Mouse (Mus musculus) C2C12 (cell line): ENCODE data around the gene Phf21a. TPM values are rescaled to one million over a fixed set of nuclear protein-coding genes. Genes with fewer than 3 reads are reported as not detected.

Source experiments
- H3K27me3 ChIP-seq: one replicate; pipeline ENCODE4 v1.6.1; 2011; ENCODE audit not compliant: control insufficient read depth, insufficient read depth, insufficient read length
- H3K36me3 ChIP-seq: one replicate; pipeline ENCODE4 v1.6.1; 2011; ENCODE audit not compliant: control insufficient read depth, insufficient read depth
- H3K4me3 ChIP-seq: one replicate; pipeline ENCODE4 v1.5.1; 2011; ENCODE audit warnings: mild to moderate bottlenecking, control low read depth; ENCODE audit not compliant: poor library complexity, insufficient read depth, severe bottlenecking
- H3K79me2 ChIP-seq: one replicate; pipeline ENCODE4 v1.6.1; 2011; ENCODE audit not compliant: control insufficient read depth, insufficient read depth
- H3K79me3 ChIP-seq: one replicate; pipeline ENCODE4 v1.6.1; 2011; ENCODE audit warnings: low read depth, control low read depth
- H3ac ChIP-seq: one replicate; pipeline ENCODE3; 2011; ENCODE audit warnings: low read depth; ENCODE audit not compliant: control insufficient read depth, insufficient read length
- CEBPB ChIP-seq: IDR thresholded peaks from one replicate; pipeline ENCODE4 v1.6.1; 2011; ENCODE audit warnings: low read depth, mild to moderate bottlenecking, control low read depth, moderate library complexity
- CTCF ChIP-seq: IDR thresholded peaks from one replicate; pipeline ENCODE4 v1.5.1; 2011; ENCODE audit not compliant: control insufficient read depth, insufficient read depth, insufficient read length
- FOSL1 ChIP-seq: IDR thresholded peaks from one replicate; pipeline ENCODE4 v1.8.0; 2011; ENCODE audit warnings: mild to moderate bottlenecking, low read length; ENCODE audit not compliant: poor library complexity, insufficient read depth, severe bottlenecking
- MAX ChIP-seq: IDR thresholded peaks from one replicate; pipeline ENCODE4 v1.6.1; 2011; ENCODE audit warnings: mild to moderate bottlenecking, control low read depth
- MYOD1 ChIP-seq: IDR thresholded peaks from one replicate; pipeline ENCODE4 v1.6.1; 2011; ENCODE audit warnings: low read depth; ENCODE audit not compliant: control insufficient read depth, insufficient read length
- MYOG ChIP-seq: IDR thresholded peaks from one replicate; pipeline ENCODE4 v1.6.1; 2011; ENCODE audit not compliant: control insufficient read depth, insufficient read length; ENCODE audit errors: extremely low read depth
- USF1 ChIP-seq: IDR thresholded peaks from one replicate; pipeline ENCODE4 v1.6.1; 2011; ENCODE audit warnings: low read depth, mild to moderate bottlenecking, control low read depth, moderate library complexity
- polyA plus RNA-seq: library from polyadenylated mRNA; unstranded; fragments of >200 nt; fragmentation: generic; extraction: Trizol; gene quantifications from one replicate; pipeline ENCODE4 v1.2.1, GENCODE M21; 2012; ENCODE audit warnings: missing spikeins

The Phf21a gene
- polyA plus RNA-seq, 1 experiment = 8.5 TPM

DNA sequence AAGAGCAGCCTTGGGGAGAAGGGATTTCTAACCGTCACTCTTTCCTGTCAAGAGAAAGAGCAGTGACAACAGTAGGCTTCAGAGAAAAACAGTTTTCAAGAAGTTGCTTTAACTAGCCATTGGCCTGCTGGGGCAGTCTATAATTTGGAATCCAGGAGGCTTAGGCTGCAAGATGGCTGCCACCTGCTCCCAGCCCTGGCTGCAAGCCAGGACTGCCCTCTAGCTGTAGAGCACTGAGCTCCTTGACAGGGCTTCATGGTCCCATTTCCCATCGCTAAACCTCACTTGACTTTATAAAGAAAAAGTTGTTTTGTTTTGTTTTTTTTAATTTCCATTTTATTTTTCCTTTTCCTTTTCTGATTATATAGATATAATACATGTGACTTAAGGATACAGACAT is 238.5 kb downstream of the Phf21a start:
- Histone ChIP-seq H3K4me3 (no peak overlapping the region), H3ac (no peak overlapping the region), H3K79me2 (no peaks in the 10 kb centered on the region), H3K27me3 (no peaks in the 10 kb centered on the region), H3K79me3 (no peaks in the 10 kb centered on the region), H3K36me3 (peaks cover 22% of the 10 kb centered on the region)
- TF ChIP-seq MYOG (no peak), MYOD1 (no peak), CTCF (no peak), FOSL1 (no peak), USF1 (no peak), CEBPB (no peak), MAX (no peak)

DNA sequence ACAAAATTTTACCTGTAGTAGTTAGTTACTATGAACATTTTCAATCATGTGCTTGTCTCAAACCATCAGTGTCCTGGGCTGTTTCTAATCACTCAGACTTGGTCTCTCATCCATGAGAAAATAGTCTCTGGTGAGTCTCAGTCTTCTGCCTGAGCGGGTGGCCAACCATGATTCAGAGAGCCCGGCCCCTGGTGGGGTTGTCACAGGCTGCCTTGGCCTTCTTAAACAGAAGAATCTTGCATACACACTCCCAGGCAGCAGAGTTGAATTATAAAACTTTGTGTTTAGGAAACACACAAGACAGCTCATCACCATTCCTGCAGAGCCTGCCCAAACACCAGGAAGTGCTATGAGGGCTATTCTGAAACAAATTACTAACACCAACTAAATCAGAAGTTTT is 239.0 kb downstream of the Phf21a start:
- TF ChIP-seq MYOD1 (no peak), CEBPB (no peak), MYOG (no peak), FOSL1 (no peak), CTCF (no peak), USF1 (no peak), MAX (no peak)
- no peaks in the 10 kb centered on the region for H3K79me3 ChIP-seq
- H3K4me3 ChIP-seq = no peak overlapping the region
- H3ac ChIP-seq = no peak overlapping the region
- no peaks in the 10 kb centered on the region for H3K79me2 ChIP-seq
- H3K36me3 ChIP-seq = peaks cover 22% of the 10 kb centered on the region
- H3K27me3 ChIP-seq = no peaks in the 10 kb centered on the region

DNA sequence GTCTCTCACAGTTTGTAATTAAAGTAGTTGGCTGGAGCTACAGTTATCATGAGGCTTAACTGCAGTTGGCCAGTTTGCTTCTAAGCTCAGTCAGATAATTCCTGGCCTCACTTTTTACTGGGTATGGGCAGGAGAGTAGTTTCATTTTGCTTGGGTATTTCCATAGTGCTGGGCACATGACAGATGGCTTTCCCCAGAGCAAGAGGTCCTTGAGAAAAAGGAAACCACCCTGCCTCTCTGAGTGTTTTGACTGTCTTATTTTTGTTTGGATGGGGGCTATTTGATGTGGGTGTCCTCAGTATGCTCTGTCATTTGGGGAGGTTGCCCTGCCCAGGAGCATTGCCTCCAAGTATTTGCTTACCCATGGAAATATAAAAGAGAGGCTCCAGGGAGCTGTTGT is 249.5 kb downstream of the Phf21a start:
- no peaks in the 10 kb centered on the region for H3K79me2 ChIP-seq
- no peaks in the 10 kb centered on the region for H3K79me3 ChIP-seq
- H3K36me3 ChIP-seq = peaks cover 3% of the 10 kb centered on the region
- H3K27me3 ChIP-seq = no peaks in the 10 kb centered on the region
- TF ChIP-seq FOSL1 (no peak), USF1 (no peak), MAX (no peak), MYOD1 (no peak), CEBPB (no peak), MYOG (no peak), CTCF (no peak)
- H3K4me3 ChIP-seq = no peak overlapping the region
- no peak overlapping the region for H3ac ChIP-seq

DNA sequence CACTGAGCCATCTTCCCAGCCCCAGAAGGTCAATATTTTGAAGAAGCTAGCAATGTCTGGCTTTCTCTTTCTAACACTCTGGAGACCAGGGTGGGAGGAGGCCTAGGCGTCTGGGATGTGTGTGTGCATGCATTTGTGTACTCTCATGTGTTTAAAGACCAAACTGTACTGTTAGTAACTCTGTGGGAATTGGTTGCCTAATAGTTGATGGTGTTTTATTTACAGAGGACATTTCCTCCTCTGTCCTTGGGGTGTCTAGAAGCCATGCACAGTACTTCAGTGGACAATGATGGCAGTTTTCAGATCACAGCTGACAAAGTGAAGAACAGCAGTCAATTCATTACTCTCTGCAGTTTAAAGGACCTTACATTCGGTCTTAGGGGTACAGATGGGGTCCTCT is 254.3 kb downstream of the Phf21a start:
- Histone ChIP-seq H3K36me3 (peaks cover 10% of the 10 kb centered on the region), H3K4me3 (no peak overlapping the region)
- no peak for TF ChIP-seq FOSL1
- no peak for TF ChIP-seq CTCF
- TF ChIP-seq MYOG = no peak
- TF ChIP-seq MYOD1 = no peak
- no peak for TF ChIP-seq MAX

DNA sequence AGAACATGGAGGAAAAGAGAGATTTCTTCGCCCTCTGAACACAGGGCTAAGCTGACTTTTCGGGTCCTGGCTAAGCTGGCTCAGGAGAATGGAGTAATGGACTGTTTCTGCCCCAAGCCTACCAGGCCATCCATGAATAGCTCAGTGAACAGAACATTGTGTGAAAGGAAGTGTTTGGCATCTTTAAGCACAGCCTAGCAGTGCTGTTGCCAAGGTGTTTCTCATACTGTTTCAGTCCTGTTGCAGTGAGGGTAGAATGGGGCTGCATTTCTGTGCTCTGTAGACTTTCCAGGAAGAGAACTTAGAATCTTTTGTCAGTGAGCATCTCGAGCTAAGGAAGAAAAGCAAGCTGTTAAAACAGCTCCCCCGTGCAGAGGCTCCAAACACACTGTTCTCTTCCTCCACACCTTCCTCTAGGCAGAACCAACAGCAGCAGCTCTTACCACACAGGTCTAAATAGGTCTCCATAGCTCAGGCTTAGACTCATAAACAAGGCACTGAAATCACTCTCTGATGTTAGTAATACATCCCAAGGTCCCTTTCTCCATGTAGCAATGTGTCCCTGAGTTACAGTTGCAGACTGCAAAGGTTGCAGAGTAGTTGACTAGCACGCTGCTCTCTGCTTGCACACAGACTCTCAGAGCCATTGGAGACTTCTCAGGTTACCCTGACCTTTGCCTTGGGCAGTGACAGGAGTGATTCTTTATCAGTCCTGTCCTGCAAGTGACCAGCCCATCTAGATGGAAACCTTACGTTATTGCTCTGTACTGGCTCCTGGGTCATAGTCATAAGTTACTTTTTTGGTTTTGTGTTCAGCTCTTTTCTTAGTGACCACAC is 256.9 kb downstream of the Phf21a start:
- H3ac ChIP-seq = no peak overlapping the region
- H3K79me2 ChIP-seq = no peaks in the 10 kb centered on the region
- TF ChIP-seq MAX (no peak), CEBPB (no peak), FOSL1 (no peak), CTCF (no peak), MYOD1 (no peak)
- H3K36me3 ChIP-seq = peaks cover 10% of the 10 kb centered on the region
- no peaks in the 10 kb centered on the region for H3K27me3 ChIP-seq
- no peaks in the 10 kb centered on the region for H3K79me3 ChIP-seq
- H3K4me3 ChIP-seq = no peak overlapping the region

More for the DNA sequence above, 254.3 kb downstream of the Phf21a start:
- Histone ChIP-seq H3K79me3 (no peaks in the 10 kb centered on the region), H3K27me3 (no peaks in the 10 kb centered on the region), H3K79me2 (no peaks in the 10 kb centered on the region), H3ac (no peak overlapping the region)

DNA sequence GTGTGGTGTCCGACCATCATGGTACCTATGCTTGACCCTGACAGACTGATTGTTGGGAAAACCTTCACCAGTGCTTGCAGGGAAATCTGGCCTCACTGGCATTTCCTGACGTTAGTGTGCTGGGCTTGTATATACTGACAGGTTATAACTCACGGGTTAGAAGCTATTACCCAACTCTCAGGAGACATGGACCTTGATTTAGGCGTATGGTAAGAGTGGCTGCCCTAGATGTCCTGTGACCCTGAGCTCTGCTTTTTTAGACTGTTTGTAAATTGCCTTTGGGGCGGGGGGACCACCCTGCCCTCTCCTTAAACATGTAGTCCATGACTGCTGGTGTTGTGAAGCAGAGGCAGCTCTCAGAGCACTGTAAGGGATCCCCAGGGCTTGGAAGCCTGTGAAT is 257.8 kb downstream of the Phf21a start:
- no peak overlapping the region for H3K4me3 ChIP-seq
- H3ac ChIP-seq = no peak overlapping the region
- peaks cover 10% of the 10 kb centered on the region for H3K36me3 ChIP-seq
- no peaks in the 10 kb centered on the region for H3K79me2 ChIP-seq
- TF ChIP-seq MAX (no peak), CTCF (no peak)
- H3K27me3 ChIP-seq = no peaks in the 10 kb centered on the region
- H3K79me3 ChIP-seq = no peaks in the 10 kb centered on the region
